Mouse (Mus musculus) embryo, embryonic 11 days (tissue): ENCODE results near the gene Aldoart2.
"Not testable (repeated sequence)": the region's sequence is repeated elsewhere in the genome, so short reads cannot be mapped to it uniquely, and the experiment has no call there.

Experiments used
- DNase-seq: peaks from one replicate; pipeline ENCODE4 v3.0.0-alpha.2; 2015

Aldoart2 gene

GRCm38 (mm10) chr12:55565206-55565605 lies at the start of gene Aldoart2:
TSS of gene Aldoart2 (plus strand) at chr12:55565239.
- DNase-seq, result no peak

- peak; percentile 64 for DNase-seq
Observed at GRCm38 (mm10) chr12:55518061-55518738, 46.8 kb upstream of the Aldoart2 start.

DNA sequence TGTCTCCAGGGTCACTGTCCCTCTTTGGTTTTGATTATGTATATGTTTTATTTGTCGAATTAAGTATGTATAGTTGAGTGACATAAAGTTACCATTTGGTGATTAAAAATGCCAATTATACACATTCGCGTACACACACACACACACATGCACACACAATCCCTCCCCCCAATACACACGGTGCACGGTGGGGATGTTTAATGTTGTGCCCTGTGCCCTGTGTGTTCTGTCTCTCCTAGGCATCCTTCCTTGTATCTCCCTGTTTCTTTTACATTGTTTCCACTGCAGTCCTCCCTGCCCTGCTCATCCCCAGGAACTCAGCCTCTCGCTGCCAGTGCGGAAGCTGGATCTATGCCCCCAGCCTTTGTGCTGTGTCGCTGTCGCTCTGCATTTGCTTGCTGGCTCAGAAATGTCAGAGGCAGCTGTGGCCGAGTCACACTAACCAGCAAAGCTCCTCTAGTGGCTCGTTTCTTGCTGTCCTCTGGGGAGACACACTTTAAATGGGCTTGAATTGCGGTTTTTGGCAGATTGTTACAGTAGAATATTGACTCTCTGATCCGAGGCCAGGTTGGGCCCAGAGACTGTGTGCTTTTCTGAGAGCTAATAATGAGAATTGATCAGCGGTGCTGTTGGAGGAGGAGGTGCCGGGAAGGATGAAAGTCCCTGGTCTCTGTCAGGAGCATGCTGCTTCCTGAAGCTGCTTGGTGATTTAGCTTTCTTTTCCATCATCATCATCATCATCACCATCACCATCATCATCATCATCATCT lies 37.9 kb upstream of the Aldoart2 start:
- no peak for DNase-seq

- peak; percentile 73 for DNase-seq
Observed at GRCm38 (mm10) chr12:55536537-55537135, 28.4 kb upstream of the Aldoart2 start.

DNA sequence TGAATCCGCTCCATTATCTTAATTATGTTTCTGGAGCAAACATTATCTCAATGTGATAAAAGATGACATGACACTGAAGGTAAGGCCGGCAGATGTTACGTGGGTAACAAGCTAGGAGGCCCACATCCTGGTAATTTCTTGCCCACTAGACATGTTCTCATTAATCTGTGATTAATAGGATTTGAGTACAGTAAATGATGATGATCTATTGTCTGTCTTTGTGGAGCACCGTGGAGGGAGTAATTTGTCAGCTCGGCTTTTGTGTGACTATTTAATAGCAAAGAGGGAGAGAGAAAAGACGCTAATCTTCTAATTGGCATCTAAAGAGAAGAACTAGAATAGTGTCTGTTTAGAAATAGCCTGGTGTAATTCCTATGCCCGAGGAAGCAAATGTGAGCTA lies 27.3 kb upstream of the Aldoart2 start:
- DNase-seq, result no peak

DNA sequence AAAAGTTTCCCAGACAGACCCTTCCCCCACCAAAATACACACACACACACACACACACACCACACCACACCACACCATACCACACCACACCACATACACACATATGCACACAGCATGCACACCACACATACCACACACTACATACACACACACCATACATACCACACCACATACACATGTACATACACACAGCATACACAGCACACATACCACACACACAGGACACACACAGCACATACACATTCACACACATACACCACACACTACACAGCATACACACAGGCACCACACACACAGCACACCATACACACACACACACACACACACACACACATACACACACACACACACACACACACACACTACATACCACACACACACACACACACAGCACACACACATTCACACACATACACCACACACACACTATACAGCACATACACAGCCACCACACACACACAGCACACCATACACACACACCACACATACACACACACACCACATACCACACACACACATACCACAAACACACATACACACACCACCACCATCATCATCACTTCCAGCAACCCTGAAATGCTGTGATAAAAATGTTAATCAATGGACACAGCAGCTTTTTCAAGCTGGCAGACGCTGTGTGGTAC lies 26.6 kb upstream of the Aldoart2 start:
- no peak for DNase-seq

GRCm38 (mm10) chr12:55539157-55539556 lies 25.9 kb upstream of the Aldoart2 start:
- DNase-seq, result no peak

DNA sequence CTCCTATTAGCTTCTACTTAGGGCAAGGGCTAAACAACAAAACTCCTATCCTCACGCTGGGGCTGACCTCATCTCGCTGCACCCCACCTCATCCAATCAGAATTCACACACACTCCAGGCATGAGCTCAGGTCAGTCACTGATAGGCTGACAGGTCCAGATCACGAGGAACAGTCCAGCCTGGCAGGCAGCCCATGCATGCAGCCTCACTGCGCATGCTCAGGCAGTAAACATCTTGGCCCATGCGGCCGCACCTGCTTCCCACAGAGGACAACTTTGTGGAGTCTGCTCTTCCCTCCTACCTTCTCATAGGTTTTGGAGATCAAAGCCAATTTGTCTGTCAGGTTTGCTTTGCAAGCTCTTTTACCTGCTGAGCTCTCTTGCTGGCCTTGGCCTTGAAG lies 10.1 kb upstream of the Aldoart2 start:
- not testable (repeated sequence) for DNase-seq

- DNase-seq, result no peak
Observed at GRCm38 (mm10) chr12:55557866-55558265, 7.2 kb upstream of the Aldoart2 start.

- no peak for DNase-seq
Observed at GRCm38 (mm10) chr12:55559184-55559855, 5.7 kb upstream of the Aldoart2 start.

GRCm38 (mm10) chr12:55560025-55560690 lies 4.9 kb upstream of the Aldoart2 start:
- DNase-seq, result peak; percentile 53

- DNase-seq, result no peak
Observed at GRCm38 (mm10) chr12:55563742-55564141, 1.3 kb upstream of the Aldoart2 start.

- DNase-seq, result no peak
Observed at GRCm38 (mm10) chr12:55564187-55564963, 664 bp upstream of the Aldoart2 start.

DNA sequence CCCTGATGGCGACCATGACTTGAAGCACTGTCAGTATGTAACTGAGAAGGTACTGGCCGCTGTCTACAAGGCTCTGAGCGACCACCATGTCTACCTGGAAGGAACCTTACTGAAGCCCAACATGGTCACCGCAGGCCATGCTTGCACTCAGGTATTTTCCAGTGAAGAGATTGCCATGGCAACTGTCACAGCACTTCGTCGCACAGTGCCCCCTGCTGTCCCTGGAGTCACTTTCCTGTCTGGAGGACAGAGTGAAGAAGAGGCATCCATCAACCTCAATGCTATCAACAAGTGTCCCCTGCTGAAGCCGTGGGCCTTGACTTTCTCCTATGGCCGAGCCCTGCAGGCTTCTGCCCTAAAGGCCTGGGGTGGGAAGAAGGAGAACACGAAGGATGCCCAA lies 828 bp downstream of the Aldoart2 start:
- no peak for DNase-seq

DNA sequence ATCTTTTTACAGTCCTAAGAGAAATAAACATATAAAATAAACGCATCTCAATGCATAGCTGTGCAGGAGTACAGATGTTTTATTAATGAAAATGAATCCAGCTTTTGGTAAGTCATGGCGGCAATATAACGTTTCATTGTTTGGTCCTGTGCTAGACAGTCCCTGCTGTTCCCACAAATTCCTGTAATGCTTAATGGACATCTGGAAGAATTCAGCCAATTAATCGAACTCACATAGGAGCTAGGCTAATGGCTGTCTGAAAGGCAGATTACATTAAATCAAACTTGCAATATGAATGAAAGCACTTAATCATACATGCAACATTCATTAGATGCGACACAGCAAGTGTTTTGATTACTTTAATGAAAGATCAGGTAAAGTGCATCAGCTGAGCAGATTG lies 1.8 kb downstream of the Aldoart2 start:
- DNase-seq, result no peak

DNA sequence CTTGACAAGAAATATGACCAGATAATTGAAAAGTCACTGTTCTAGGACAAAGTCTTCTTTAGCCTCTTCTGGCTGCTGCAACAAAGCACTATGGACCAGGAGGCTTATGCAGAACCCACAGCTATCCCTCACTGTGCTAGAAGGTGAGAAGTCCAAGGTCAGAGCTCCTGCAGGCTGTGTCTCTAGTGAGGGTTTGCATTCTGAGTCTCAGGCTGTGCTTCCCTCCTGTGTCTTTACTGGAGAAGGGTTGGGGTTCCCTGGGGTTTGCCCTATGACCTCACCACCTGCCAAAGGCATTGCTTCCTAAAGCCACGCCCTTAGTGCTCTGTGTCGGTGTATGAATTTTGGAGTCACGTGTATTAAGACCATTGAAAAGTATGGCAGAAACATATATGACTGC lies 3.4 kb downstream of the Aldoart2 start:
- no peak for DNase-seq

DNA sequence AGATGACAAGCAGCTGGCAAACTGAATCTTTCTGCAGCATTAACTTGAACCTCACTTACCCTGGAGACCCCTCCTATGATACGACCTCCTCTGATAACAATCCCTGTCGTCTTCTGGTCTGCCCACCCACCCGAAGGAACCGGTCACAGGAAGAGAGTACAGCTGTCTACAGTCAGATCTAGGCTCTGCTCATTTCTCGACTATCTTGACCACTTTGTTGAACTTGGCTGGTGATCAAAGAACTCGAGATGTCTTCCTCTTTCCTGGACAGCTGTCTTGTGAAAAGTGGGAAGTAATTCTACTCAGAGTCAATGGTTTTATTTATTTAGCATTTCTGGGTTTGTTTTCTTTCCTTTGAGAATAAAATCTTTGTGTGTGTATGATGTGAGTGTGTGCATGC lies 4.6 kb downstream of the Aldoart2 start:
- no peak for DNase-seq

- no peak for DNase-seq
Observed at GRCm38 (mm10) chr12:55570646-55571045, 5.6 kb downstream of the Aldoart2 start.

DNA sequence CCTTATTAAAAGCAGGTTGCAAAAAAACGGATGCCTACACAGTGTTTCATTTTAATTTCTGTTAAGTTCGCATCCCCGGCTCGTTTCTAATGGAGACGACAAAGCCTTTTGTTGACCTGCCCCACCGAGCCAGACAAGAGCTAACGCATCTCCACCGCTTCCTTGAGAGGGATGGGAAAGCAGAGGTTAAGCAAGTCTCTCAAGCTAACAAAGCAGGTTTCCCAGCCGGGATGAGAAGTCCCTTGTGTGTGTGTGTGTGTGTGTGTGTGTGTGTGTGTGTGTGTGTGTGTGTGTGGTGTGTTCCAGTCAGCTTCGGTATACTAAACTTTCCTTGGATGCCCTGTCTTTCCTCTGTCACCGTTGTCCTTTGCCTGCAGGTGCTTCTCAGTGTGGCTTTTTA lies 6.1 kb downstream of the Aldoart2 start:
- no peak for DNase-seq

DNA sequence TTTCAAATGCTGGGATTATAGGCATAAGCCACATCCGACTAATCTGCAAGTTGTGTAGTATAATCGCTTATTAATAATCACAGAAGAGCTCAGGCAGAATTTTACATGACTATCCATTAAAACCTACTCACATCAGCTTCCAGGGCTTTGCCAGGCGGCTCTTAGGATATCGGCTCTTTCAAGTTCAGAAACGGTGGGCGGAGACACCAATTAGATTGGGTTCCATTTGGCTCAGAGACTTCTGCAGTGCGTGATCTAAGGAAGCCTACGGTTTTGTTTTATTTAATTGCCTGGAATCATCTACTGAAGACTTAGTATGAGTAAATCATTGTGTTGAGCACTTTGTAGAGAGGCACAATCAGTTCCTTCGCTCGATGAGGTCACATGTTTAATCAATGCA lies 6.6 kb downstream of the Aldoart2 start:
- no peak for DNase-seq

- no peak for DNase-seq
Observed at GRCm38 (mm10) chr12:55573089-55573488, 8.1 kb downstream of the Aldoart2 start.

GRCm38 (mm10) chr12:55573794-55574193 lies 8.8 kb downstream of the Aldoart2 start:
- DNase-seq, result peak; percentile 74
